Mouse (Mus musculus) intestine, embryonic 16.5 days (tissue): ENCODE results near the gene Fnip2. TPM values are rescaled to one million over a fixed set of nuclear protein-coding genes. Genes with fewer than 3 reads are reported as not detected.
A peak's percentile ranks its signal among the peaks of the same experiment; 100 is the strongest.

Source experiments
- ATAC-seq: fragments of 200-750 bp; cut with Nextera tagmentation; 2 replicates; pipeline ENCODE4 v1.8.0; 2017; ENCODE audit warnings: moderate TSS enrichment, moderate library complexity
- H3K27ac ChIP-seq: fragments of 300-500 bp; sonication (generic); 2 replicates; pipeline ENCODE4 v1.5.1; 2014; ENCODE audit warnings: mild to moderate bottlenecking, low read length
- H3K27me3 ChIP-seq: fragments of 300-500 bp; sonication (generic); replicated peaks from 2 replicates; pipeline ENCODE4 v1.6.1; 2014; ENCODE audit warnings: low read length, control low read depth, mixed read lengths; ENCODE audit not compliant: control insufficient read depth, insufficient read depth
- H3K36me3 ChIP-seq: fragments of 300-500 bp; sonication (generic); 2 replicates; pipeline ENCODE4 v1.6.1; 2014; ENCODE audit warnings: low read length, control low read depth; ENCODE audit not compliant: control insufficient read depth, insufficient read depth
- H3K4me1 ChIP-seq: fragments of 300-500 bp; sonication (generic); 2 replicates; pipeline ENCODE4 v1.6.1; 2014; ENCODE audit warnings: low read length, control low read depth, mixed read lengths; ENCODE audit not compliant: control insufficient read depth, insufficient read depth
- H3K4me2 ChIP-seq: fragments of 300-500 bp; sonication (generic); 2 replicates; pipeline ENCODE4 v1.6.1; 2014; ENCODE audit warnings: low read depth, low read length, control low read depth
- H3K4me3 ChIP-seq: fragments of 300-500 bp; sonication (generic); 2 replicates; pipeline ENCODE4 v1.5.1; 2014; ENCODE audit warnings: mild to moderate bottlenecking, low read length
- H3K9ac ChIP-seq: fragments of 300-500 bp; sonication (generic); 2 replicates; pipeline ENCODE4 v1.6.1; 2014; ENCODE audit warnings: low read depth, low read length
- H3K9me3 ChIP-seq: fragments of 300-500 bp; sonication (generic); 2 replicates; pipeline ENCODE4 v1.6.1; 2016; ENCODE audit warnings: low read length, control low read depth; ENCODE audit not compliant: control insufficient read depth
- WGBS: fragments of 180-500 bp; shearing (Covaris S2); extraction: QIAGEN DNeasy Blood & Tissue Kit; methylation state at CpG from one replicate; pipeline ENCODE4 v1.1.7; 2014; 5-methylcytosine and 5-hydroxymethylcytosine counted together
- polyA plus RNA-seq: library from polyadenylated mRNA; unstranded; fragments of >200 nt; fragmentation: Nextera tagmentation; extraction: Ambion mirVana; gene quantifications from 2 replicates; pipeline ENCODE4 v1.2.1, GENCODE M21; 2015

Gene Fnip2
- polyA plus RNA-seq, 1 experiment from 2014 or later = 2.4 TPM

- H3K9ac ChIP-seq = no peak overlapping the region
- H3K36me3 ChIP-seq = no peaks in the 10 kb centered on the region
- no peak overlapping the region for H3K27ac ChIP-seq
- 75% methylated on average over 3 of the region's 3 CpGs for WGBS
- no peak overlapping the region for H3K4me3 ChIP-seq
- peak; percentile 79 for ATAC-seq
- H3K4me2 ChIP-seq = no peak overlapping the region
- H3K9me3 ChIP-seq = no peaks in the 10 kb centered on the region
- H3K27me3 ChIP-seq = no peaks in the 10 kb centered on the region
- no peaks in the 10 kb centered on the region; the same call in 1 of the 2 replicates for H3K4me1 ChIP-seq
These were observed 29.9 kb downstream of the Fnip2 start for GRCm38 (mm10) chr3:79537626-79538203.

DNA sequence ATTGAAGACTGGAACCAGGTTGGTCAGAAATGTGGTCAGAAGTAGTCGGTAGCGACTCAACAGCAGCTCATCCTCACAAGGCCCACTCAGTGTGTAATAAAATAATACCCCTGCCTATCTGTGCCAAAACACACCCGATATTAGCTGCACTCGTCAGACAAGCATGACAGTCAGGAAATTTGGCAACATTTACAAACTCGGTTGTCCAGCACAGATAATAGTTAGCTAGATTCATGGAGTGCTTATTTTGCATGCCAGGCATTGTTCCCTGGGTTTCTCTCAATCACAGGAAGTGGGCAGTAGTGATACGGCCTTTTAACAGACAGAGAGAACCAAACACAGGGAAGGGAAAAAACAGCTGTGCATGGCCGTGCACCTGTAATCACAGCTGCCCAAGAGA is 30.6 kb downstream of the Fnip2 start:
- H3K36me3 ChIP-seq = no peaks in the 10 kb centered on the region
- H3K27me3 ChIP-seq = no peaks in the 10 kb centered on the region
- no peak overlapping the region for H3K4me2 ChIP-seq
- no peak for ATAC-seq
- H3K9ac ChIP-seq = no peak overlapping the region
- H3K4me1 ChIP-seq = peaks cover 4% of the 10 kb centered on the region; the same call in 1 of the 2 replicates
- WGBS = 77% methylated on average over 7 of the region's 7 CpGs
- H3K9me3 ChIP-seq = no peaks in the 10 kb centered on the region
- H3K4me3 ChIP-seq = no peak overlapping the region
- H3K27ac ChIP-seq = no peak overlapping the region

GRCm38 (mm10) chr3:79531581-79532271 is 35.9 kb downstream of the Fnip2 start:
- 38% methylated on average over 9 of the region's 9 CpGs for WGBS

GRCm38 (mm10) chr3:79529499-79530096 is 38.0 kb downstream of the Fnip2 start:
- 79% methylated on average over 6 of the region's 6 CpGs for WGBS
- no peaks in the 10 kb centered on the region for H3K9me3 ChIP-seq
- H3K27me3 ChIP-seq = no peaks in the 10 kb centered on the region
- no peak overlapping the region for H3K27ac ChIP-seq
- no peaks in the 10 kb centered on the region for H3K36me3 ChIP-seq
- H3K4me1 ChIP-seq = peaks cover 13% of the 10 kb centered on the region
- no peak overlapping the region for H3K9ac ChIP-seq
- ATAC-seq = no peak
- no peak overlapping the region for H3K4me3 ChIP-seq
- H3K4me2 ChIP-seq = no peak overlapping the region

More at GRCm38 (mm10) chr3:79531581-79532271, 35.9 kb downstream of the Fnip2 start:
- no peak overlapping the region for H3K4me2 ChIP-seq
- no peak overlapping the region for H3K4me3 ChIP-seq
- H3K36me3 ChIP-seq = no peaks in the 10 kb centered on the region
- H3K9ac ChIP-seq = no peak overlapping the region
- peaks cover 6% of the 10 kb centered on the region; the same call in 1 of the 2 replicates for H3K4me1 ChIP-seq
- H3K27me3 ChIP-seq = no peaks in the 10 kb centered on the region
- peak overlapping the region; percentile 14; the same call in 1 of the 2 replicates for H3K27ac ChIP-seq
- ATAC-seq = peak; percentile 91
- no peaks in the 10 kb centered on the region for H3K9me3 ChIP-seq

- no peaks in the 10 kb centered on the region for H3K9me3 ChIP-seq
- ATAC-seq = no peak
- no peak overlapping the region for H3K9ac ChIP-seq
- no peaks in the 10 kb centered on the region for H3K27me3 ChIP-seq
- H3K4me3 ChIP-seq = no peak overlapping the region
- no peak overlapping the region for H3K4me2 ChIP-seq
- H3K36me3 ChIP-seq = no peaks in the 10 kb centered on the region
- 62% methylated on average over 8 of the region's 8 CpGs for WGBS
- H3K4me1 ChIP-seq = peaks cover 13% of the 10 kb centered on the region
- H3K27ac ChIP-seq = no peak overlapping the region
These were observed 39.1 kb downstream of the Fnip2 start for GRCm38 (mm10) chr3:79528451-79528850.

DNA sequence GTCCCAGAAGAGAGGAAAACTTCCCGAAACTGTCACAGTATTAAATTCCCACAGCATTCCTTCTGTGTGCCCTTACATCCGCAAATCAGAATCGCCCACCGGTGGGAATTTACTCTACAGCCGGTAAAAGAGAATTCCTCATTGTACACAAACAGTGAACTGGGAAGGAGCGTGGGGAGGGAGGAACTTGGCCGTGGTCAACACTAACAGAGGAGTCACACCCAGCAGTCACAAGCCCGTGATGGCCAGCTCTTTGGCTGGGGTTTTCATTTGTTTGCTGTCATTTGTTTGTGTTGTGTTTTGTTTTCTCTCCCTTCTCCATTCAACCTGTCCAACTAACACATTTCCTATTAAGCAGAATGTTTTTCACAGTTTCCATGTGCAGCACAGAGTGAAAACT is 39.7 kb downstream of the Fnip2 start:
- no peak for ATAC-seq
- Histone ChIP-seq H3K36me3 (no peaks in the 10 kb centered on the region), H3K9ac (no peak overlapping the region), H3K4me3 (no peak overlapping the region), H3K27ac (no peak overlapping the region), H3K4me2 (no peak overlapping the region), H3K9me3 (no peaks in the 10 kb centered on the region), H3K4me1 (peaks cover 13% of the 10 kb centered on the region), H3K27me3 (no peaks in the 10 kb centered on the region)
- 53% methylated on average over 8 of the region's 8 CpGs for WGBS

DNA sequence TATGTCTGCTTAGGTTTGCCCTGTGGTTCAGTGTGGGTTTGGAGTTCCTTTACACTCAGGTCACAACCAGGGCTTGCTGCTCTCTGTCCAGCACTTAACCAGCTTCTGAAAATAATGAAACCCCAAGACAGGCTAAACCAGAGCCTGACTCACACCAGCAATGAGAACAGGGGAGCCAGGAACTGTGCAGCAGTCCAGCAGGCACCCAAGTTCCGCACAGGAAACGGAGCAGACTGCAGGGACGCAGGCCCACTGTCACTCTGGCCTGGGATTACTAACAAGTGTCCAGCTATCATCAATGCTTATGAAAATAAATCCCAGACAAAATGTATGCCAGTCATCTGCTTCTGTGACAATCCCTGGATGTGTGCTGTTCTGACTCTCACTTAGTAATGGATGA is 40.1 kb downstream of the Fnip2 start:
- H3K9ac ChIP-seq = no peak overlapping the region
- 88% methylated on average over 3 of the region's 3 CpGs for WGBS
- H3K4me1 ChIP-seq = peaks cover 13% of the 10 kb centered on the region
- ATAC-seq = no peak
- H3K27ac ChIP-seq = no peak overlapping the region
- H3K4me2 ChIP-seq = no peak overlapping the region
- no peaks in the 10 kb centered on the region for H3K36me3 ChIP-seq
- H3K4me3 ChIP-seq = no peak overlapping the region
- H3K9me3 ChIP-seq = no peaks in the 10 kb centered on the region
- no peaks in the 10 kb centered on the region for H3K27me3 ChIP-seq

- Histone ChIP-seq H3K4me2 (no peak overlapping the region), H3K4me3 (no peak overlapping the region), H3K4me1 (peaks cover 17% of the 10 kb centered on the region), H3K9me3 (no peaks in the 10 kb centered on the region), H3K27me3 (no peaks in the 10 kb centered on the region), H3K27ac (no peak overlapping the region; the same call in 1 of the 2 replicates), H3K9ac (no peak overlapping the region), H3K36me3 (no peaks in the 10 kb centered on the region)
- peak; percentile 62 for ATAC-seq
- WGBS = 58% methylated on average over 4 of the region's 4 CpGs
These were observed 44.2 kb downstream of the Fnip2 start for GRCm38 (mm10) chr3:79523349-79523748.

GRCm38 (mm10) chr3:79519862-79520261 is 47.7 kb downstream of the Fnip2 start:
- H3K36me3 ChIP-seq = no peaks in the 10 kb centered on the region
- H3K27ac ChIP-seq = no peak overlapping the region
- H3K4me2 ChIP-seq = no peak overlapping the region
- peaks cover 14% of the 10 kb centered on the region for H3K4me1 ChIP-seq
- no peak overlapping the region for H3K4me3 ChIP-seq
- H3K9me3 ChIP-seq = no peaks in the 10 kb centered on the region
- 72% methylated on average over 9 of the region's 9 CpGs for WGBS
- H3K9ac ChIP-seq = no peak overlapping the region
- ATAC-seq = no peak
- H3K27me3 ChIP-seq = no peaks in the 10 kb centered on the region
